Mouse (Mus musculus) hindbrain, postnatal 0 days (tissue): Measurements from ENCODE around the gene Klk4. TPM values are rescaled to one million over a fixed set of nuclear protein-coding genes. Genes with fewer than 3 reads are reported as not detected.

Experiments
- ATAC-seq: fragments of 200-750 bp; cut with Nextera tagmentation; 2 replicates; pipeline ENCODE4 v1.8.0; 2017; ENCODE audit warnings: mild to moderate bottlenecking, moderate TSS enrichment, moderate library complexity
- DNase-seq: peaks from one replicate; pipeline ENCODE4 v3.0.0-alpha.2; 2015; ENCODE audit warnings: low spot score
- H3K27ac ChIP-seq: fragments of 300-500 bp; sonication (generic); 2 replicates; pipeline ENCODE4 v1.5.1; 2014; ENCODE audit warnings: mild to moderate bottlenecking
- H3K27me3 ChIP-seq: fragments of 300-500 bp; sonication (generic); 2 replicates; pipeline ENCODE4 v1.6.1; 2014; ENCODE audit warnings: low read length, mixed read lengths; ENCODE audit not compliant: insufficient read depth
- H3K36me3 ChIP-seq: fragments of 300-500 bp; sonication (generic); 2 replicates; pipeline ENCODE4 v1.6.1; 2014; ENCODE audit warnings: low read length, mixed read lengths; ENCODE audit not compliant: insufficient read depth
- H3K4me1 ChIP-seq: fragments of 300-500 bp; sonication (generic); 2 replicates; pipeline ENCODE4 v1.6.1; 2014; ENCODE audit warnings: antibody characterized with exemption, low read length, mixed read lengths; ENCODE audit not compliant: insufficient read depth
- H3K4me2 ChIP-seq: fragments of 300-500 bp; sonication (generic); 2 replicates; pipeline ENCODE4 v1.6.1; 2014; ENCODE audit warnings: low read depth, mild to moderate bottlenecking, low read length, moderate library complexity, mixed read lengths
- H3K4me3 ChIP-seq: fragments of 300-500 bp; sonication (generic); 2 replicates; pipeline ENCODE4 v1.5.1; 2014; ENCODE audit warnings: low read length
- H3K9ac ChIP-seq: fragments of 300-500 bp; sonication (generic); replicated peaks from 2 replicates; pipeline ENCODE4 v1.6.1; 2014; ENCODE audit warnings: mild to moderate bottlenecking, low read length, moderate library complexity, mixed read lengths
- H3K9me3 ChIP-seq: fragments of 300-500 bp; sonication (generic); 2 replicates; pipeline ENCODE4 v1.6.1; 2016; ENCODE audit warnings: low read length, mixed read lengths
- CTCF ChIP-seq: IDR thresholded peaks from 2 replicates; pipeline ENCODE4 v1.5.1; 2016; ENCODE audit warnings: antibody characterized with exemption, control low read depth, low read depth
- WGBS: fragments of 180-500 bp; shearing (Covaris S2); extraction: QIAGEN DNeasy Blood & Tissue Kit; methylation state at CpG from one replicate; pipeline ENCODE4 v1.1.7; 2014; 5-methylcytosine and 5-hydroxymethylcytosine counted together
- polyA plus RNA-seq: library from polyadenylated mRNA; unstranded; fragments of >200 nt; fragmentation: Nextera tagmentation; extraction: Ambion mirVana; gene quantifications from 2 replicates; pipeline ENCODE4 v1.2.1, GENCODE M21; 2015
- total RNA-seq: library from RNA; depleted of rRNA; stranded (reverse); fragments of >200 nt; gene quantifications from 2 replicates; pipeline ENCODE4 v1.2.3, GENCODE M21; 2014; rRNA removed

Klk4 gene
- total RNA-seq (1.7 TPM in 2 replicates), polyA plus RNA-seq (2.7 and 3.1 TPM in 2 replicates)

- Histone ChIP-seq H3K4me3 (no peak within 1 kb of the TSS), H3K4me2 (no peak within 1 kb of the TSS), H3K27ac (no peak within 1 kb of the TSS), H3K9ac (no peak within 1 kb of the TSS), H3K27me3 (no peaks in the 10 kb centered on the region), H3K9me3 (no peaks in the 10 kb centered on the region), H3K4me1 (no peaks in the 10 kb centered on the region), H3K36me3 (no peaks in the 10 kb centered on the region)
- no peak for ATAC-seq
- DNase-seq, result no peak
- WGBS, result 12% methylated on average over 3 of the region's 3 CpGs
- no peak for TF ChIP-seq CTCF
Observed at GRCm38 (mm10) chr7:43880912-43881311, at the start of gene Klk4. Gene Klk4, plus strand, starts transcription at chr7:43881160.

- no peak within 1 kb of the TSS for H3K9ac ChIP-seq
- DNase-seq (no peak), ATAC-seq (no peak)
- H3K4me1 ChIP-seq, result no peaks in the 10 kb centered on the region
- no peak for TF ChIP-seq CTCF
- no peaks in the 10 kb centered on the region for H3K36me3 ChIP-seq
- H3K27ac ChIP-seq, result no peak within 1 kb of the TSS
- H3K4me3 ChIP-seq, result no peak within 1 kb of the TSS
- no peaks in the 10 kb centered on the region for H3K27me3 ChIP-seq
- WGBS, result 60% methylated on average over 2 of the region's 3 CpGs
- no peak within 1 kb of the TSS for H3K4me2 ChIP-seq
- H3K9me3 ChIP-seq, result no peaks in the 10 kb centered on the region
Observed at GRCm38 (mm10) chr7:43841701-43842100, 39.3 kb upstream of the Klk4 start, which contains the start of gene Klk5. Gene Klk5, plus strand, starts transcription at chr7:43841971.

DNA sequence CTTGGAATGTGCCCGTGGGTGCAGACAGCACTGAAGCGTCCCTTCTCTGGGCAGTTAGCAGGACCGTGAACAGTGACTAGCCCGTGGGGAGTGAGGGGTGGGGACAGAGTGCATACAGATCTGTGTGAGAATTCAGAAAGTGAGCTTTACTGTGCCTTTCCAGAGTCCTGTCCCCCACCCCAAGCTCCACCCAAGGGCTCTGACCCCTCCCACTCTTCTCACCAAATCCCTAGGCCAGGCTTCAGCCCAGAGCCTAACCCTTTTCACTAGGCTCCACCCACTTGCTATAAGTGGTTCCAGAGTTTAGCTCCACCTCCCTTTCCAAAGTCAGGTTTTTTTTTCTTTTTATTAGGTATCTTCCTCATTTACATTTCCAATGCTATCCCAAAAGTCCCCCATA is 37.2 kb upstream of the Klk4 start:
- DNase-seq, result no peak
- no peak for ATAC-seq
- TF ChIP-seq CTCF, result no peak
- no peaks in the 10 kb centered on the region for H3K9me3 ChIP-seq
- 93% methylated on average over 4 of the region's 4 CpGs for WGBS
- no peak overlapping the region for H3K9ac ChIP-seq
- H3K36me3 ChIP-seq, result no peaks in the 10 kb centered on the region
- H3K4me1 ChIP-seq, result no peaks in the 10 kb centered on the region
- H3K4me2 ChIP-seq, result no peak overlapping the region
- no peaks in the 10 kb centered on the region for H3K27me3 ChIP-seq
- no peak overlapping the region for H3K4me3 ChIP-seq
- H3K27ac ChIP-seq, result no peak overlapping the region

GRCm38 (mm10) chr7:43851616-43852015 is 29.3 kb upstream of the Klk4 start:
- no peak for ATAC-seq
- H3K4me1 ChIP-seq, result no peaks in the 10 kb centered on the region
- no peak overlapping the region for H3K4me2 ChIP-seq
- 89% methylated on average over 6 of the region's 6 CpGs for WGBS
- H3K27me3 ChIP-seq, result no peaks in the 10 kb centered on the region
- TF ChIP-seq CTCF, result no peak
- H3K9ac ChIP-seq, result no peak overlapping the region
- DNase-seq, result no peak
- H3K27ac ChIP-seq, result no peak overlapping the region
- no peak overlapping the region for H3K4me3 ChIP-seq
- no peaks in the 10 kb centered on the region for H3K36me3 ChIP-seq
- H3K9me3 ChIP-seq, result no peaks in the 10 kb centered on the region

- DNase-seq, result no peak
- Histone ChIP-seq H3K4me3 (no peak overlapping the region), H3K27me3 (no peaks in the 10 kb centered on the region), H3K36me3 (no peaks in the 10 kb centered on the region), H3K4me1 (no peaks in the 10 kb centered on the region), H3K27ac (no peak overlapping the region), H3K9ac (no peak overlapping the region), H3K9me3 (no peaks in the 10 kb centered on the region), H3K4me2 (no peak overlapping the region)
- TF ChIP-seq CTCF, result no peak
- WGBS, result 87% methylated on average over 9 of the region's 9 CpGs
- no peak for ATAC-seq
Observed at GRCm38 (mm10) chr7:43854642-43855380, 26.1 kb upstream of the Klk4 start.

- Histone ChIP-seq H3K4me3 (no peak overlapping the region), H3K9me3 (no peaks in the 10 kb centered on the region), H3K4me2 (no peak overlapping the region), H3K9ac (no peak overlapping the region), H3K27ac (no peak overlapping the region), H3K27me3 (no peaks in the 10 kb centered on the region), H3K4me1 (no peaks in the 10 kb centered on the region), H3K36me3 (no peaks in the 10 kb centered on the region)
- 79% methylated on average over 3 of the region's 3 CpGs for WGBS
- DNase-seq (no peak), ATAC-seq (no peak)
- no peak for TF ChIP-seq CTCF
Observed at GRCm38 (mm10) chr7:43855709-43856108, 25.3 kb upstream of the Klk4 start.

DNA sequence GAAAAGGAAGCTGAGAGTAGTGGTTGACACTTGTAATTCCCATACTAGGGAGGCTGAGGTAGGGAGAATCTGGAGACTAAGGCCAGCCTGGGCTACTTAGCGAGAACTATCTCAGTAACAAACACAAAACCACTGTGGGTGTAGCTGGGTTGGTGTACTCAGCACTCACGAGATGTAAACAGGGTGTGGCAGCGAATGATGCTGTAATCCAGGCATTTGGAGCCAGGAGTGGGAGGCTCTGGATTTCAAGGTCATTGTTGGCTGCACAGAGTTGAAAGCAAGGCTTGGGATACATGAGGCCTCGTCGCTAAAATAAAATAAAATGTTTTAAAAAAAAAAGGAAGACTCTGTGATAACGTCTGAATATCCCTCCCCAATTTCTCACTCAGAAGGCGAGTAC is 24.7 kb upstream of the Klk4 start:
- Histone ChIP-seq H3K4me3 (no peak overlapping the region), H3K36me3 (no peaks in the 10 kb centered on the region), H3K27ac (no peak overlapping the region), H3K9me3 (no peaks in the 10 kb centered on the region), H3K27me3 (no peaks in the 10 kb centered on the region), H3K4me1 (no peaks in the 10 kb centered on the region), H3K4me2 (no peak overlapping the region), H3K9ac (no peak overlapping the region)
- DNase-seq (no peak), ATAC-seq (no peak)
- 84% methylated on average over 7 of the region's 7 CpGs for WGBS
- no peak for TF ChIP-seq CTCF
